Mouse (Mus musculus) heart, embryonic 12.5 days (tissue): ENCODE measurements at regions not wholly inside any gene's neighbourhood (a gene's known extent, or its start where the extent isn't known, plus 50 kb on each side); places are given as distances from the start of the nearest gene placed in this dataset.

Experiments
- ATAC-seq: fragments of 200-750 bp; cut with Nextera tagmentation; 2 replicates; pipeline ENCODE4 v1.8.0; 2017; ENCODE audit warnings: moderate TSS enrichment, moderate library complexity; ENCODE audit not compliant: insufficient number of reproducible peaks, low FRiP score
- H3K27ac ChIP-seq: fragments of 300-500 bp; sonication (generic); 2 replicates; pipeline ENCODE4 v1.5.1; 2016; ENCODE audit warnings: mild to moderate bottlenecking, moderate library complexity; ENCODE audit not compliant: poor library complexity, severe bottlenecking
- H3K27me3 ChIP-seq: fragments of 300-500 bp; sonication (generic); replicated peaks from 2 replicates; pipeline ENCODE4 v1.6.1; 2016; ENCODE audit warnings: mild to moderate bottlenecking, moderate library complexity
- H3K36me3 ChIP-seq: fragments of 300-500 bp; sonication (generic); 2 replicates; pipeline ENCODE4 v1.6.1; 2016; ENCODE audit warnings: mild to moderate bottlenecking, moderate library complexity
- H3K4me1 ChIP-seq: fragments of 300-500 bp; sonication (generic); replicated peaks from 2 replicates; pipeline ENCODE4 v1.6.1; 2016; ENCODE audit warnings: mild to moderate bottlenecking
- H3K4me2 ChIP-seq: fragments of 300-500 bp; sonication (generic); 2 replicates; pipeline ENCODE4 v1.6.1; 2016; ENCODE audit warnings: mild to moderate bottlenecking, moderate library complexity
- H3K4me3 ChIP-seq: fragments of 300-500 bp; sonication (generic); 2 replicates; pipeline ENCODE4 v1.5.1; 2016; ENCODE audit warnings: mild to moderate bottlenecking
- H3K9ac ChIP-seq: fragments of 300-500 bp; sonication (generic); 2 replicates; pipeline ENCODE4 v1.6.1; 2016; ENCODE audit warnings: mild to moderate bottlenecking, moderate library complexity
- H3K9me3 ChIP-seq: fragments of 300-500 bp; sonication (generic); replicated peaks from 2 replicates; pipeline ENCODE4 v1.6.1; 2016; ENCODE audit warnings: mild to moderate bottlenecking, moderate library complexity
- WGBS: fragments of 180-500 bp; shearing (Covaris S2); methylation state at CpG from one replicate; pipeline ENCODE4 v1.1.7; 2016; 5-methylcytosine and 5-hydroxymethylcytosine counted together

GRCm38 (mm10) chr19:25729103-25729502 lies 56.9 kb downstream of the Dmrt2 start:
- Histone ChIP-seq H3K9ac (no peak overlapping the region), H3K27ac (no peak overlapping the region), H3K4me3 (no peak overlapping the region), H3K9me3 (no peaks in the 10 kb centered on the region), H3K27me3 (no peaks in the 10 kb centered on the region), H3K36me3 (no peaks in the 10 kb centered on the region), H3K4me1 (no peaks in the 10 kb centered on the region), H3K4me2 (no peak overlapping the region)
- 81% methylated on average over 5 of the region's 5 CpGs for WGBS
- ATAC-seq = no peak

- no peaks in the 10 kb centered on the region for H3K27me3 ChIP-seq
- ATAC-seq = no peak
- H3K9ac ChIP-seq = no peak overlapping the region
- 93% methylated on average over 1 of the region's 1 CpGs for WGBS
- H3K36me3 ChIP-seq = no peaks in the 10 kb centered on the region
- no peak overlapping the region for H3K4me2 ChIP-seq
- H3K4me3 ChIP-seq = no peak overlapping the region
- no peak overlapping the region for H3K27ac ChIP-seq
- H3K4me1 ChIP-seq = no peaks in the 10 kb centered on the region
- H3K9me3 ChIP-seq = no peaks in the 10 kb centered on the region
Observed at GRCm38 (mm10) chr19:25729633-25730032, 57.4 kb downstream of the Dmrt2 start.

- Histone ChIP-seq H3K27ac (no peak overlapping the region), H3K36me3 (no peaks in the 10 kb centered on the region), H3K4me1 (no peaks in the 10 kb centered on the region), H3K4me3 (no peak overlapping the region), H3K9me3 (no peaks in the 10 kb centered on the region), H3K4me2 (no peak overlapping the region), H3K9ac (no peak overlapping the region), H3K27me3 (no peaks in the 10 kb centered on the region)
- no peak for ATAC-seq
- 79% methylated on average over 4 of the region's 4 CpGs for WGBS
Observed at GRCm38 (mm10) chr19:25778455-25778854, 106.2 kb downstream of the Dmrt2 start.

- no peak overlapping the region for H3K4me3 ChIP-seq
- no peak overlapping the region for H3K4me2 ChIP-seq
- H3K9ac ChIP-seq = no peak overlapping the region
- H3K4me1 ChIP-seq = no peaks in the 10 kb centered on the region
- no peaks in the 10 kb centered on the region for H3K36me3 ChIP-seq
- WGBS = 54% methylated on average over 7 of the region's 7 CpGs
- no peaks in the 10 kb centered on the region for H3K27me3 ChIP-seq
- H3K9me3 ChIP-seq = no peaks in the 10 kb centered on the region
- ATAC-seq = no peak
- H3K27ac ChIP-seq = no peak overlapping the region
Observed at GRCm38 (mm10) chr19:25779356-25779755, 107.1 kb downstream of the Dmrt2 start.

GRCm38 (mm10) chr19:25781314-25781713 lies 109.1 kb downstream of the Dmrt2 start:
- WGBS = 70% methylated on average over 7 of the region's 7 CpGs
- Histone ChIP-seq H3K27me3 (no peaks in the 10 kb centered on the region), H3K9me3 (no peaks in the 10 kb centered on the region), H3K36me3 (no peaks in the 10 kb centered on the region), H3K9ac (no peak overlapping the region), H3K4me2 (no peak overlapping the region), H3K4me3 (no peak overlapping the region), H3K4me1 (no peaks in the 10 kb centered on the region), H3K27ac (no peak overlapping the region)
- no peak for ATAC-seq

- no peak for ATAC-seq
- Histone ChIP-seq H3K27me3 (no peaks in the 10 kb centered on the region), H3K4me2 (no peak overlapping the region), H3K4me1 (peaks cover 4% of the 10 kb centered on the region; the same call in 1 of the 2 replicates), H3K27ac (no peak overlapping the region), H3K9me3 (no peaks in the 10 kb centered on the region), H3K36me3 (no peaks in the 10 kb centered on the region), H3K4me3 (no peak overlapping the region), H3K9ac (no peak overlapping the region)
- WGBS = 60% methylated on average over 7 of the region's 7 CpGs
Observed at GRCm38 (mm10) chr19:25802692-25803091, 130.5 kb downstream of the Dmrt2 start.

- ATAC-seq = no peak
- 70% methylated on average over 11 of the region's 11 CpGs for WGBS
- Histone ChIP-seq H3K9ac (no peak overlapping the region), H3K4me2 (no peak overlapping the region), H3K4me1 (peaks cover 4% of the 10 kb centered on the region; the same call in 1 of the 2 replicates), H3K4me3 (no peak overlapping the region), H3K9me3 (no peaks in the 10 kb centered on the region), H3K27me3 (no peaks in the 10 kb centered on the region), H3K36me3 (no peaks in the 10 kb centered on the region), H3K27ac (no peak overlapping the region)
Observed at GRCm38 (mm10) chr19:25805351-25805750, 133.1 kb downstream of the Dmrt2 start.

GRCm38 (mm10) chr19:25813651-25814050 lies 141.4 kb downstream of the Dmrt2 start:
- Histone ChIP-seq H3K27ac (no peak overlapping the region), H3K9me3 (no peaks in the 10 kb centered on the region), H3K9ac (no peak overlapping the region), H3K27me3 (no peaks in the 10 kb centered on the region), H3K36me3 (no peaks in the 10 kb centered on the region), H3K4me1 (no peaks in the 10 kb centered on the region), H3K4me3 (no peak overlapping the region), H3K4me2 (no peak overlapping the region)
- ATAC-seq = no peak
- WGBS = 78% methylated on average over 7 of the region's 7 CpGs

- H3K9ac ChIP-seq = no peak overlapping the region
- no peaks in the 10 kb centered on the region for H3K36me3 ChIP-seq
- H3K27ac ChIP-seq = no peak overlapping the region
- H3K4me2 ChIP-seq = no peak overlapping the region
- no peak overlapping the region for H3K4me3 ChIP-seq
- ATAC-seq = no peak
- WGBS = 73% methylated on average over 4 of the region's 4 CpGs
- no peaks in the 10 kb centered on the region for H3K9me3 ChIP-seq
- no peaks in the 10 kb centered on the region for H3K27me3 ChIP-seq
- no peaks in the 10 kb centered on the region for H3K4me1 ChIP-seq
Observed at GRCm38 (mm10) chr19:25845158-25845557, 172.9 kb downstream of the Dmrt2 start.

GRCm38 (mm10) chr19:25856344-25856743 lies 184.1 kb downstream of the Dmrt2 start:
- H3K4me1 ChIP-seq = no peaks in the 10 kb centered on the region
- no peaks in the 10 kb centered on the region for H3K27me3 ChIP-seq
- no peak overlapping the region for H3K4me3 ChIP-seq
- no peaks in the 10 kb centered on the region for H3K9me3 ChIP-seq
- no peak overlapping the region for H3K27ac ChIP-seq
- H3K4me2 ChIP-seq = no peak overlapping the region
- H3K36me3 ChIP-seq = no peaks in the 10 kb centered on the region
- ATAC-seq = no peak
- WGBS = 69% methylated on average over 4 of the region's 4 CpGs
- H3K9ac ChIP-seq = no peak overlapping the region

- H3K36me3 ChIP-seq = no peaks in the 10 kb centered on the region
- no peak overlapping the region for H3K4me3 ChIP-seq
- 48% methylated on average over 1 of the region's 1 CpGs for WGBS
- H3K9me3 ChIP-seq = no peaks in the 10 kb centered on the region
- H3K4me1 ChIP-seq = no peaks in the 10 kb centered on the region
- no peaks in the 10 kb centered on the region for H3K27me3 ChIP-seq
- H3K27ac ChIP-seq = no peak overlapping the region
- no peak for ATAC-seq
- no peak overlapping the region for H3K4me2 ChIP-seq
- no peak overlapping the region for H3K9ac ChIP-seq
Observed at GRCm38 (mm10) chr19:25863312-25863711, 191.1 kb downstream of the Dmrt2 start.

GRCm38 (mm10) chr19:25906721-25907120 lies 234.5 kb downstream of the Dmrt2 start:
- H3K36me3 ChIP-seq = no peaks in the 10 kb centered on the region
- H3K4me1 ChIP-seq = no peaks in the 10 kb centered on the region; the same call in 1 of the 2 replicates
- no peak overlapping the region for H3K4me3 ChIP-seq
- 72% methylated on average over 4 of the region's 4 CpGs for WGBS
- no peaks in the 10 kb centered on the region for H3K27me3 ChIP-seq
- H3K9ac ChIP-seq = no peak overlapping the region
- H3K9me3 ChIP-seq = no peaks in the 10 kb centered on the region
- no peak for ATAC-seq
- no peak overlapping the region for H3K27ac ChIP-seq
- no peak overlapping the region for H3K4me2 ChIP-seq
